Mouse (Mus musculus) ES-Bruce4 (cell line): Measurements from ENCODE around the gene Gm15262.

ENCODE experiments used
- CTCF ChIP-seq: IDR thresholded peaks from one replicate; pipeline ENCODE4 v1.8.1; 2011; ENCODE audit warnings: low read depth, low read length
- EP300 ChIP-seq: IDR thresholded peaks from 2 replicates; pipeline ENCODE4 v1.6.1; 2011; ENCODE audit warnings: low read depth, low read length; ENCODE audit not compliant: insufficient read depth

GRCm38 (mm10) chrX:161385791-161386190 lies 98.5 kb downstream of the Gm15262 start:
- peak; percentile 57 for TF ChIP-seq CTCF
- TF ChIP-seq EP300, result no peak
